Mouse (Mus musculus) lung, adult 2 months (tissue): ENCODE measurements at regions not wholly inside any gene's neighbourhood (a gene's known extent, or its start where the extent isn't known, plus 50 kb on each side); places are given as distances from the start of the nearest gene placed in this dataset.

Experiments used
- CTCF ChIP-seq: fragments of 200-500 bp; IDR thresholded peaks from 2 replicates; pipeline ENCODE4 v1.5.1; 2011; ENCODE audit warnings: mild to moderate bottlenecking, low read length, control low read depth; ENCODE audit not compliant: insufficient read depth
- POLR2A ChIP-seq: fragments of 200-500 bp; IDR thresholded peaks from 2 replicates; pipeline ENCODE4 v1.6.1; 2011; ENCODE audit warnings: low read depth, mild to moderate bottlenecking, control low read depth, low read length, borderline replicate concordance; ENCODE audit errors: extremely low read depth

DNA sequence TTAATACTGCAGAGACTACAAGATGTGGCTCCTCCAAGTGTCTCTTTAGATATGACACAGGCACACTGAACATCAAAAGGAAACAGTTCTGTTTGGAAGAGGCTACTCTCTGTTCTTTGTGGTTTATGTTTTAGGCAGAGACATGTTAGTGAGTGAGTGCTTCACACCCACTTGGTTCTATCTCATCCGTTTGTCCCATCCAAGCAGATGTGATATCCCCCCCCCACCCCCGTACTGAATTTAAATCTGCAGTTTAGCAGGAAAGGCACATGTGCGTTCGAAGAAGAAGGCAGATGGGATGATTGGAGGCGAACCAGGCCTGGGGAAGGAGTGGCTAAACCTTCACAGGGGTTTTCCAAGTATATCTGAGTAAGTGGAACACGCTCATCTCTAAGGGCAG lies 72.0 kb upstream of the Sp4 start:
- TF ChIP-seq CTCF (no peak), POLR2A (no peak)
